Mouse (Mus musculus) small intestine, adult 2 months (tissue): Measurements from ENCODE around the gene Mindy2. TPM values are rescaled to one million over a fixed set of nuclear protein-coding genes. Genes with fewer than 3 reads are reported as not detected.

Source experiments
- H3K27ac ChIP-seq: fragments of 200-500 bp; 2 replicates; pipeline ENCODE4 v1.5.1; 2012; ENCODE audit warnings: low read depth, low read length, control low read depth, inconsistent platforms; ENCODE audit not compliant: insufficient read depth
- H3K27me3 ChIP-seq: fragments of 200-500 bp; 2 replicates; pipeline ENCODE4 v1.6.1; 2012; ENCODE audit warnings: mild to moderate bottlenecking, moderate library complexity, low read length, inconsistent platforms; ENCODE audit not compliant: control insufficient read depth, insufficient read depth
- H3K36me3 ChIP-seq: fragments of 200-500 bp; 2 replicates; pipeline ENCODE4 v1.6.1; 2012; ENCODE audit warnings: mild to moderate bottlenecking, low read length, control low read depth, inconsistent platforms; ENCODE audit not compliant: control insufficient read depth, insufficient read depth
- H3K4me1 ChIP-seq: fragments of 200-500 bp; 2 replicates; pipeline ENCODE4 v1.6.1; 2012; ENCODE audit warnings: low read length, inconsistent platforms, mixed read lengths; ENCODE audit not compliant: control insufficient read depth, insufficient read depth, insufficient read length
- H3K4me3 ChIP-seq: fragments of 200-500 bp; 2 replicates; pipeline ENCODE4 v1.5.1; 2012; ENCODE audit warnings: low read depth, mild to moderate bottlenecking, control low read depth, inconsistent platforms, low read length, moderate library complexity
- CTCF ChIP-seq: fragments of 200-500 bp; IDR thresholded peaks from 2 replicates; pipeline ENCODE4 v1.5.1; 2012; ENCODE audit warnings: low read depth, mild to moderate bottlenecking, control low read depth, inconsistent platforms, low read length, moderate library complexity, mixed read lengths; ENCODE audit not compliant: insufficient replicate concordance, insufficient read length; ENCODE audit errors: extremely low read depth
- POLR2A ChIP-seq: fragments of 200-500 bp; IDR thresholded peaks from 2 replicates; pipeline ENCODE4 v1.6.1; 2012; ENCODE audit warnings: low read depth, mild to moderate bottlenecking, control low read depth, inconsistent platforms, low read length, moderate library complexity
- WGBS: fragments of 180-500 bp; shearing (Covaris S2); methylation state at CpG from one replicate; pipeline ENCODE4 v1.1.7; 2018; 5-methylcytosine and 5-hydroxymethylcytosine counted together
- polyA plus RNA-seq: library from polyadenylated mRNA; depleted of rRNA; stranded (reverse); fragments of >200 nt; gene quantifications from 2 replicates; pipeline ENCODE4 v1.2.3, GENCODE M21; 2012

The Mindy2 gene
- polyA plus RNA-seq, 1 experiment: 12.0 TPM

- Histone ChIP-seq H3K36me3 (no peaks in the 10 kb centered on the region), H3K27me3 (no peaks in the 10 kb centered on the region), H3K27ac (no peak overlapping the region), H3K4me3 (no peak overlapping the region), H3K4me1 (peaks cover 7% of the 10 kb centered on the region; the same call in 1 of the 2 replicates)
- WGBS: 60% methylated on average over 7 of the region's 7 CpGs
- TF ChIP-seq CTCF (no peak), POLR2A (no peak)
Observed at GRCm38 (mm10) chr9:70666811-70667210, 9.8 kb upstream of the Mindy2 start.

DNA sequence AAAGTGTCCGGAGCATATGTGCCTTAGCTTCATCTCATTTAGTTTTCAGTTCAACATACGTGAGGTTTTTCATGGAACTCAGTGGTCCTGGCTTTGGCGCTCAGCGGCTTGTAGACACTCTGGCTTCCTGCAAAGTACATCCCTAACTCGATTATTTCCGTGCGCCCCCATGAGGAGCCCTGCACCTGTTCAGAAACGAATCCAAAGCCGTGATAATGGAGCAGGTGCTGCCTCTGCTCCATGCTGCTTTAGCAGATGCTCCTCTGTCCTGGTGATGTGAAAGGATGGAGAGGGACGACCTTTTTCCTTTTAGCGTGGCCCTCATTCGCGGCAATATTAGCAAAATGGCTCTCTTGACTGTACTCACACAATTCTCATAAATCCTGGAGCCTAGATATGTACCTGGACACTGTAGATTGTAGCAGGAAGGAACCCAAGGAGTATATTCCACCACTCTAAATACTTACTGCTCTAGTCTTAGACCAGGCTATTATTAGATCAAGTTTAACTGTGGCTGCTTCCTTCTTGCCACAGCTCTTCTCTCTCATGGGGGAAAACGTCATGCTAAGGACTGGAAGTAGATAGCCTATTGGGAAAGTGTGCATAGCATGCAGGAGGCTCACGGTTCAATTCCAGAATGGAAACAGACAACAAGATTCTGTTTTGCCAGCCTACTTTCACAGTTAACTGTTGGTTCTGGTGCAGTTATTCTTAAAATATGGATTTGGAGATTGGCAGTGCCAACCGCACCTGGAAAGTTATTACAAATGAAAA lies 8.6 kb upstream of the Mindy2 start:
- no peak for TF ChIP-seq POLR2A
- TF ChIP-seq CTCF: no peak
- H3K27ac ChIP-seq: no peak overlapping the region
- WGBS: 69% methylated on average over 16 of the region's 16 CpGs

DNA sequence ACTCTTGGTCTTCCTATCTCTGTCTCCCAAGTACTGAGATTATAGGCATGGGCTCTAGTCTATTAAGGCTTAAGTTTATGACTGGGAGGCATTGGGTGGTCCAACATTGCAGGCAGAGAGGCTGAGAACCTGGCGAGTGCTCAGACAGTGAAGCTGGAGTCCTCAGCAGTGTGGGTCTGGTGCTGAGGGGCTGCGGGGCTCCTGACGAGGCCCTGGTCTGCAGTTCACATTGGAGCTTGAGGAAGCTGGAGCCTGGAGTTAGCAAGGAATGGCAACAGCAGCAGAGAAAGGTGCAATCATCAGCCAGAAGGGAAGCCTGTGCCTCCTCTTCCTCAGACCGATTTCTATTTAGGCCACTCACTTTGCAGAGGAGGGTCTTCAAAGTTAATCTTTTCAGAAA lies 7.9 kb upstream of the Mindy2 start:
- Histone ChIP-seq H3K4me3 (no peak overlapping the region), H3K4me1 (no peaks in the 10 kb centered on the region), H3K27me3 (no peaks in the 10 kb centered on the region), H3K36me3 (no peaks in the 10 kb centered on the region), H3K27ac (no peak overlapping the region)
- TF ChIP-seq CTCF: no peak
- TF ChIP-seq POLR2A: no peak
- WGBS: 90% methylated on average over 4 of the region's 4 CpGs

More for the DNA sequence above, 8.6 kb upstream of the Mindy2 start:
- no peaks in the 10 kb centered on the region for H3K36me3 ChIP-seq
- H3K4me1 ChIP-seq: peaks cover 3% of the 10 kb centered on the region; the same call in 1 of the 2 replicates
- no peak overlapping the region for H3K4me3 ChIP-seq
- H3K27me3 ChIP-seq: no peaks in the 10 kb centered on the region

- no peak overlapping the region for H3K4me3 ChIP-seq
- 69% methylated on average over 2 of the region's 2 CpGs for WGBS
- H3K36me3 ChIP-seq: no peaks in the 10 kb centered on the region
- no peak overlapping the region for H3K27ac ChIP-seq
- no peaks in the 10 kb centered on the region for H3K27me3 ChIP-seq
- no peak for TF ChIP-seq POLR2A
- TF ChIP-seq CTCF: no peak
- H3K4me1 ChIP-seq: peaks cover 4% of the 10 kb centered on the region; the same call in 1 of the 2 replicates
Observed at GRCm38 (mm10) chr9:70658266-70658665, 1.3 kb upstream of the Mindy2 start.

GRCm38 (mm10) chr9:70656130-70657007 lies 605 bp downstream of the Mindy2 start, which contains the start of gene Gm10642:
Gene Gm10642, plus strand, starts transcription at chr9:70656251.
- under 1% methylated on average over 72 of the region's 72 CpGs for WGBS
- Histone ChIP-seq H3K27ac (peak within 1 kb of the TSS; percentile 89), H3K36me3 (no peaks in the 10 kb centered on the region), H3K27me3 (no peaks in the 10 kb centered on the region), H3K4me3 (peak within 1 kb of the TSS; percentile 80), H3K4me1 (peaks cover 4% of the 10 kb centered on the region; the same call in 1 of the 2 replicates)
- TF ChIP-seq POLR2A: peak; percentile 54; the same call in 1 of the 2 replicates
- TF ChIP-seq CTCF: no peak

- Histone ChIP-seq H3K4me3 (no peak overlapping the region), H3K27ac (no peak overlapping the region), H3K27me3 (no peaks in the 10 kb centered on the region), H3K4me1 (peaks cover 4% of the 10 kb centered on the region; the same call in 1 of the 2 replicates), H3K36me3 (no peaks in the 10 kb centered on the region)
- 25% methylated on average over 2 of the region's 2 CpGs for WGBS
- TF ChIP-seq CTCF (no peak), POLR2A (no peak)
Observed at GRCm38 (mm10) chr9:70655764-70656129, 1.2 kb downstream of the Mindy2 start.

DNA sequence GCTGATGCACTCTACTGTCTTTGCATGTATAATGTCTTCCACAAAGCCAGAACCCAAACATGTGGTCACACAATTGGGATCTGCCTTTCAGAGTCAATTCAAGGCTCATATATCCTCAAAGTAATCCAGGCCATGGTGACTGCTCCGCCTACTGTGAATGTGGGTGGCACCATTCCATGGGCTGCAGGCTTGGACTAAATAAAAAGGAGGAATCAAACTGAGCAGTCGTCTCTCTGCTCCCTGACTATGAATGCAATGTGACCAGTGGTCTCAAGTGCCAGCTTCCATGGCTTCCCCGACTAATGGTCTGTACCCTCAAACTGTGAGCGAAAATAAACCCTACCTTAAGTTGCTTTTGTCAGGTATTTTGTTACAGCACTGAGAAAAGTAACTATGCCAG lies 2.5 kb downstream of the Mindy2 start:
- WGBS: 68% methylated on average over 4 of the region's 4 CpGs
- no peak overlapping the region for H3K27ac ChIP-seq

More for the DNA sequence above, 2.5 kb downstream of the Mindy2 start:
- Histone ChIP-seq H3K4me3 (no peak overlapping the region), H3K27me3 (no peaks in the 10 kb centered on the region), H3K36me3 (no peaks in the 10 kb centered on the region), H3K4me1 (peaks cover 4% of the 10 kb centered on the region; the same call in 1 of the 2 replicates)
- no peak for TF ChIP-seq CTCF
- TF ChIP-seq POLR2A: no peak
